Mouse (Mus musculus) limb, embryonic 13.5 days (tissue): ENCODE measurements around the gene Nemp1. TPM values are rescaled to one million over a fixed set of nuclear protein-coding genes. Genes with fewer than 3 reads are reported as not detected.

Experiments
- ATAC-seq: fragments of 200-750 bp; cut with Nextera tagmentation; 2 replicates; pipeline ENCODE4 v1.8.0; 2017; ENCODE audit warnings: low read depth, moderate number of reproducible peaks, moderate TSS enrichment; ENCODE audit not compliant: low FRiP score
- H3K27ac ChIP-seq: fragments of 300-500 bp; sonication (generic); 2 replicates; pipeline ENCODE4 v1.5.1; 2015; ENCODE audit warnings: inconsistent platforms, mild to moderate bottlenecking, moderate library complexity
- H3K27me3 ChIP-seq: fragments of 300-500 bp; sonication (generic); 2 replicates; pipeline ENCODE4 v1.6.1; 2015; ENCODE audit warnings: mild to moderate bottlenecking, inconsistent platforms
- H3K36me3 ChIP-seq: fragments of 300-500 bp; sonication (generic); 2 replicates; pipeline ENCODE4 v1.6.1; 2015; ENCODE audit warnings: inconsistent platforms, mild to moderate bottlenecking, moderate library complexity
- H3K4me1 ChIP-seq: fragments of 300-500 bp; sonication (generic); 2 replicates; pipeline ENCODE4 v1.6.1; 2015; ENCODE audit warnings: inconsistent platforms
- H3K4me2 ChIP-seq: fragments of 300-500 bp; sonication (generic); replicated peaks from 2 replicates; pipeline ENCODE4 v1.6.1; 2015; ENCODE audit warnings: inconsistent platforms, mild to moderate bottlenecking, moderate library complexity
- H3K4me3 ChIP-seq: fragments of 300-500 bp; sonication (generic); 2 replicates; pipeline ENCODE4 v1.5.1; 2015; ENCODE audit warnings: moderate library complexity, mild to moderate bottlenecking, inconsistent platforms
- H3K9ac ChIP-seq: fragments of 300-500 bp; sonication (generic); 2 replicates; pipeline ENCODE4 v1.6.1; 2015; ENCODE audit warnings: mild to moderate bottlenecking, inconsistent platforms
- H3K9me3 ChIP-seq: fragments of 300-500 bp; sonication (generic); 2 replicates; pipeline ENCODE4 v1.6.1; 2016; ENCODE audit warnings: inconsistent platforms
- WGBS: fragments of 180-500 bp; shearing (Covaris S2); methylation state at CpG from one replicate; pipeline ENCODE4 v1.1.7; 2015; 5-methylcytosine and 5-hydroxymethylcytosine counted together
- polyA plus RNA-seq: library from polyadenylated mRNA; unstranded; fragments of >200 nt; fragmentation: Nextera tagmentation; extraction: Ambion mirVana; gene quantifications from 2 replicates; pipeline ENCODE4 v1.2.1, GENCODE M21; 2015

Gene Nemp1
- polyA plus RNA-seq, 1 experiment from 2014 or later = 9.9 TPM

DNA sequence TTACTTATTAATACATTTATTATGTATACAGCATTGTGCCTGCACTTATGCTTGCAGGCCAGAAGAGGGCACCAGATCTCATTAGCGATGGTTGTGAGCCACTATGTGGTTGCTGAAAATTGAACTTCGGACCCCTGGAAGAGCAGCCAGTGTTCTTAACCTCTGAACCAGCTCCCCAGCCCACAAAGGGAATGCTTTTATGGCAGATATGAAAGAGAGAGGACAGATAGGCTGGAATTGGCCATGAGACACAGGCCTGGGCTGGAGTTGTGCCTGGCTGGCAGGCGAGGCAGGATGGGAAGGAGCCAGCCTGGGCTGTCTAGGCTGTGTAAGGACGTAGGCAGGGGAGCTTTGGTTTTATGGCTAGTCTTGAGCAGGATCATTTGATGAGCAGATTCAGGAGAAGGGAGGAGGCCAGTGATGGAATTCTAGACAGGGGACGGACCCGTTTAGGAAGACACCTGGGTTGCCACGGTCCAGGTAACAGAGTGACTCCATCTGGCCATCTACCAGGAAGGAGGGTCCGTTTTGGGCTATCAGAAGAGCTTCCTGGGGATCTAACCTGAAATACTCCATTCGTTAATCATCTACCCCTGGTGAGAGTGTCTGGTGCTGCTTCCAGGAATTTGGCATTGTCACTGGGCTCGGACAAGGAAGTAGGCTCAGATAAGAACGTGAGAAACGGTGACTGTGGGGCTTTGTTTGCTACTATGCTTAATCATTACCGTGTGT, 71.6 kb downstream of the Nemp1 start:
- WGBS = 46% methylated on average over 13 of the region's 13 CpGs
- Histone ChIP-seq H3K27me3 (no peaks in the 10 kb centered on the region), H3K9me3 (no peaks in the 10 kb centered on the region), H3K27ac (peak overlapping the region; percentile 28; the same call in 1 of the 2 replicates), H3K4me1 (peaks cover 15% of the 10 kb centered on the region), H3K4me2 (peak overlapping the region; percentile 83), H3K36me3 (peaks cover 23% of the 10 kb centered on the region), H3K4me3 (no peak overlapping the region), H3K9ac (no peak overlapping the region)
- ATAC-seq = no peak

GRCm38 (mm10) chr10:127739083-127739660, 72.5 kb downstream of the Nemp1 start, which contains the start of gene Zbtb39:
TSS of gene Zbtb39 (plus strand) at chr10:127739538.
- Histone ChIP-seq H3K27ac (peak within 1 kb of the TSS; percentile 83), H3K4me2 (peak within 1 kb of the TSS; percentile 83), H3K4me3 (peak within 1 kb of the TSS; percentile 98), H3K9me3 (no peaks in the 10 kb centered on the region), H3K4me1 (peaks cover 15% of the 10 kb centered on the region), H3K36me3 (peaks cover 32% of the 10 kb centered on the region), H3K9ac (peak within 1 kb of the TSS; percentile 99), H3K27me3 (no peaks in the 10 kb centered on the region)
- 1% methylated on average over 55 of the region's 61 CpGs for WGBS
- ATAC-seq = peak; percentile 84

- H3K4me2 ChIP-seq = peak overlapping the region; percentile 83
- ATAC-seq = peak; percentile 53
- H3K4me3 ChIP-seq = peak overlapping the region; percentile 98
- H3K4me1 ChIP-seq = peaks cover 15% of the 10 kb centered on the region
- peak overlapping the region; percentile 83 for H3K27ac ChIP-seq
- peak overlapping the region; percentile 99 for H3K9ac ChIP-seq
- under 1% methylated on average over 55 of the region's 55 CpGs for WGBS
- H3K9me3 ChIP-seq = no peaks in the 10 kb centered on the region
- H3K27me3 ChIP-seq = no peaks in the 10 kb centered on the region
- H3K36me3 ChIP-seq = peaks cover 37% of the 10 kb centered on the region
Observed at GRCm38 (mm10) chr10:127739661-127740161, 73.0 kb downstream of the Nemp1 start.

DNA sequence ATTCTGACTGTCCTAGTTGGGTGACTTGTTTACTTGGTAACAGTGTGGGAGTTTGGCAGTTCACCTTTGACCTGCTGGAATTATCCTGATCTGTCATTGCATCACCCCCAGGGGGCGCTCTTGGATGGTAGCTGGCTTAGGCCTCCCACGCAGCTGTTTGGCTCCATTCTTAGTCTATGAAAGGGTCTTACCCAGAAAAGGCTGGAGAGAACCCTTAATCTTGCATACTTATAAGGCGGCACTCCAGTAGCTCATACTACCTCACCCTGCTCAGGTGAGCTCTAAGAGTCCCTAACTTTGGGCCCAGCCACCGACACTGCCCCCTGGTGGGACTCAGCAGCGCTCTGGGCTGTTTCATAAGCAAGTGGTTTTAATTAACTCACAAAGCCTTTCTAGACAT, 78.0 kb downstream of the Nemp1 start:
- Histone ChIP-seq H3K4me2 (no peak overlapping the region), H3K27ac (no peak overlapping the region), H3K36me3 (peaks cover 73% of the 10 kb centered on the region), H3K4me3 (no peak overlapping the region), H3K9me3 (no peaks in the 10 kb centered on the region), H3K27me3 (no peaks in the 10 kb centered on the region), H3K4me1 (peaks cover 24% of the 10 kb centered on the region), H3K9ac (no peak overlapping the region)
- WGBS = 57% methylated on average over 5 of the region's 5 CpGs
- 0 out of 2 replicates have a peak, but pooled peaks have one; percentile 12 for ATAC-seq

DNA sequence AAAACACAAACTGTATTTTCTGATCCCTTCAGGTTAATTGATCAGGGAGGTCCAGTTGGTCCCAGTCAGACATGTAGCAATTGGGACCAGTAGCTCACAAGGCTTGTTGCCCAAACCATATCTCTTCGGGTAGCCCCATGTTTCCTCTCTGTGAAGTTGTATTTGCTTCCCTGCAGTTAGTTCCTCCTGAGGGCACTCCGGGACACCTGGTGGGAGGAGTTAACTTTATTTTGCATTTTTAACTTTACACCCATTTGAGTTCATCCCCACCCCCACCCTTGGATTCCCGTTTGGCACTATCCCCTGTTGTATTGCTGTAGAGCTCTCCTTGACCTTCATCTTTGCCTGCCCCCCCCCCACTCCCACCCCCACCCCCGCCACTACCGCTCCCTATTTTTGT, 79.2 kb downstream of the Nemp1 start:
- peaks cover 77% of the 10 kb centered on the region for H3K36me3 ChIP-seq
- H3K9ac ChIP-seq = no peak overlapping the region
- no peak overlapping the region for H3K4me2 ChIP-seq
- H3K4me1 ChIP-seq = peaks cover 15% of the 10 kb centered on the region
- 72% methylated on average over 5 of the region's 5 CpGs for WGBS
- no peak for ATAC-seq
- no peak overlapping the region for H3K4me3 ChIP-seq
- no peaks in the 10 kb centered on the region for H3K9me3 ChIP-seq
- no peak overlapping the region for H3K27ac ChIP-seq
- H3K27me3 ChIP-seq = no peaks in the 10 kb centered on the region

DNA sequence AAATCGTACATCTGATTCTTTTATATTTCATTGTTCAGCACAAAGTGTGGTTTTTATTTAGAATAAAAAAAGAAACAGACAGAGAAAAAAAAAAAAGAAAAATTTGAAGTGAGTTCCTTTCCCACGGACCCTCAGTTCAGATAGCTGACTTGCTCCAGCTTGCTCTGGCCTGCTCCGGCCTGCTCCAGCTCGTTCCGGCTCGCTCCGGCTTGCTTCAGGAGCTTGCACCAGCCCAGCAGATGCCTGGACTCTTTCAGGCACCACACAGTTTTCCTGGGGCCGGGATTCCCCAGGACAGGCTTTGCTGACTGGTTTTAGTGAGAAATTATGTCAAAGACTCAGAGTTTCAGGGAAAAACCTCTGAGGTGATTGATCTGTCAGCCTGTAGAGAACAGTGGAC, 80.6 kb downstream of the Nemp1 start:
- WGBS = 84% methylated on average over 8 of the region's 8 CpGs
- no peaks in the 10 kb centered on the region for H3K27me3 ChIP-seq
- H3K9ac ChIP-seq = no peak overlapping the region
- H3K4me1 ChIP-seq = peaks cover 13% of the 10 kb centered on the region
- ATAC-seq = no peak
- H3K4me2 ChIP-seq = no peak overlapping the region
- no peak overlapping the region for H3K4me3 ChIP-seq
- peaks cover 65% of the 10 kb centered on the region for H3K36me3 ChIP-seq
- H3K9me3 ChIP-seq = no peaks in the 10 kb centered on the region
- no peak overlapping the region for H3K27ac ChIP-seq

GRCm38 (mm10) chr10:127748847-127749612, 82.3 kb downstream of the Nemp1 start:
- Histone ChIP-seq H3K4me3 (no peak overlapping the region), H3K27me3 (no peaks in the 10 kb centered on the region), H3K4me2 (peak overlapping the region; percentile 46; the same call in 1 of the 2 replicates), H3K4me1 (peaks cover 13% of the 10 kb centered on the region), H3K9ac (no peak overlapping the region), H3K36me3 (peaks cover 47% of the 10 kb centered on the region), H3K9me3 (no peaks in the 10 kb centered on the region), H3K27ac (no peak overlapping the region; the same call in 1 of the 2 replicates)
- ATAC-seq = no peak
- 6% methylated on average over 8 of the region's 8 CpGs for WGBS

GRCm38 (mm10) chr10:127750136-127750777, 83.6 kb downstream of the Nemp1 start:
- Histone ChIP-seq H3K4me1 (peaks cover 16% of the 10 kb centered on the region), H3K4me3 (peak overlapping the region; percentile 23), H3K27ac (no peak overlapping the region), H3K9ac (peak overlapping the region; percentile 39; the same call in 1 of the 2 replicates), H3K36me3 (peaks cover 35% of the 10 kb centered on the region), H3K27me3 (no peaks in the 10 kb centered on the region), H3K9me3 (no peaks in the 10 kb centered on the region), H3K4me2 (peak overlapping the region; percentile 46)
- WGBS = 54% methylated on average over 24 of the region's 24 CpGs
- no peak for ATAC-seq

Other genes starting within 250 kb of the Nemp1 start
- 20.8 and 20.9 TPM in 2 replicates for gene Stac3, start 165.2 kb upstream of the Nemp1 start, polyA plus RNA-seq
- 8.7 and 10.1 TPM in 2 replicates for gene Ndufa4l2, start 151.9 kb upstream of the Nemp1 start, polyA plus RNA-seq
- gene Shmt2, start 144.5 kb upstream of the Nemp1 start, polyA plus RNA-seq = 97.4 and 98.1 TPM in 2 replicates
- gene Nxph4, start 132.3 kb upstream of the Nemp1 start, polyA plus RNA-seq = 10.7 and 12.5 TPM in 2 replicates
- gene Lrp1, start 45.8 kb upstream of the Nemp1 start, polyA plus RNA-seq = 123 and 127 TPM in 2 replicates
- gene Stat6, start 23.9 kb upstream of the Nemp1 start, polyA plus RNA-seq = 14.3 and 15.0 TPM in 2 replicates
- 18.1 and 18.5 TPM in 2 replicates for gene Nab2, start 1.7 kb downstream of the Nemp1 start, polyA plus RNA-seq
- 0.31 and 0.42 TPM in 2 replicates for gene Myo1a, start 38.3 kb downstream of the Nemp1 start, polyA plus RNA-seq
- gene Tac2, start 57.6 kb downstream of the Nemp1 start, polyA plus RNA-seq = 0.70 and 1.8 TPM in 2 replicates
- 3.9 and 4.0 TPM in 2 replicates for gene Zbtb39, start 72.6 kb downstream of the Nemp1 start, polyA plus RNA-seq
- 0.54 and 0.71 TPM in 2 replicates for gene Gpr182, start 84.8 kb downstream of the Nemp1 start, polyA plus RNA-seq
- not detected in 2 replicates for gene Rdh1, start 92.8 kb downstream of the Nemp1 start, polyA plus RNA-seq
- not detected in 2 replicates for gene Rdh16f1, start 92.9 kb downstream of the Nemp1 start, polyA plus RNA-seq
- 0.18 and 0.27 TPM in 2 replicates for gene Rdh9, start 109.5 kb downstream of the Nemp1 start, polyA plus RNA-seq
- not detected in 2 replicates for gene Rdh16, start 134.3 kb downstream of the Nemp1 start, polyA plus RNA-seq
- gene Rdh19, start 183.0 kb downstream of the Nemp1 start, polyA plus RNA-seq = not detected in 2 replicates
- gene Rdh16f2, start 199.6 kb downstream of the Nemp1 start, polyA plus RNA-seq = not detected in 2 replicates
- not detected in 2 replicates for gene Rdh7, start 221.9 kb downstream of the Nemp1 start, polyA plus RNA-seq
- not detected in 2 replicates for gene Sdr9c7, start 231.6 kb downstream of the Nemp1 start, polyA plus RNA-seq